Mouse (Mus musculus): Measurements from ENCODE around the gene Nhs.

Gene Nhs

DNA sequence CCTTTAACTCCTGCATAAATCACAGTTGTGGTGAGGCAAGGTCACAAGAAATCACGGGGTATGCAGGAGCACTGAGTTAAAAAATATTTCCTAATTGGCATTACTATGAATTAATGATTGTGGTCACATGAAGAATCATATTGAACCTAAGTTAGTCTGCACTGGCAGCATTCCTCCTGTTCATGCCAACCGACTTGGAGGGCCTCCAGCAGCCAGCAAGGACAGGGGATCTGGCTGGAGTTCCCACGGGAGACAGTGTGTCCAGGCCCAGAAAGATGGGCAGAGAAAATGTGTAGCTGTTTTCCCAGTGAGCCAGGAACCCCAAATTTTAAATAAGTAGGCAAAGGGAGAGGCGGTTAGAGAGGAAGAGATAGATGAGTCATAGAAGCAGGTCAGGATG lies 249.6 kb downstream of the Nhs start:
- WGBS, result 64% methylated on average over 4 of the region's 4 CpGs

GRCm38 (mm10) chrX:161908652-161909403 lies 250.7 kb downstream of the Nhs start:
- 7% methylated on average over 47 of the region's 48 CpGs for WGBS

DNA sequence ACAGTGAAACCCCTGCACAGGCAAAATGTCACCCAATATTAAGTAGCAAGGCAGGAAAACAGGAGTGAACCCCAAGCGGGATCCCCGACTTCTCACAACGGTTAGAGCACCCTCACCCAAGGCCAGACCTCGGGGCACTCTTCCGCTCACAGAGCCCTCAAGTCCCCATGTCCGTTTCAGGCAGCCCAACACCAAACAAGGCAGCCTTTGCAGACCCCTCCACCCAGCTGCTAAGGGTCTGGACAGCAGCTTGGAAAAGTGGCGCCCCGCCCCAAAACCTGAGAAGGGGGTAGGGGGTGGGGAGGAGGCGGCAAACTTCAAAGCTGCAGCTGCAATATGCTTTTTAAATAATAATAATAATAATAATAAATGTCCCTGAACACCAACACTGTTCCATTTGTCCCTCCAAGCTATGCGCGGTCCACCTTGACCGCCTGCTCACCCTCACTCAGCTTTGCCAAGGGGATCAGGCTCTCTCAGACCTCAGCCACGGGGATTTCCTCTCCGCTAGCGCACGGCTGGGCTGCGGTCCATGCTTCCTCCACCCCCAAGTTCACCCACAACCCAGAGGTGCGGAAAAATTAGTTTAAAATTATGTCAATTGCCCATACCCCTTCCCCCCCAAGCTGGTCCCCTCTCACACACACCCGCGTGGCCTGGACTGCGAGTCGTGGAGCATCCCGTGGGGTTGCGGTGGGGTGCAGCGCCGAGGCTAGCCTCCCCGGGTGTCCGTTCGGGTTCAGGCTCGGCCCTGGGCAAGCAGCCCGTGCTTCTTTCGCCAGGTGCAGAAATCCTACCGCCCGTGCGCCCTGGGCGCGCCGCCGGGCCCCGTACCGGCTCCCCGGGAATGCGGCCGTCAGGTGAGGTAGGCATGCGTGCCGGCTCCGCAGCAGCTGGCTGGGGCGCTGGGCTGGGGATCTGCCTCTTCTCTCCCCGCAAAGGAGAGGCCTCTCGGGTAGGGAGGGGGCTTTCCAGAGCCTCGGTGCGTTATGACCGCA lies 251.6 kb downstream of the Nhs start:
- 10% methylated on average over 51 of the region's 53 CpGs for WGBS

DNA sequence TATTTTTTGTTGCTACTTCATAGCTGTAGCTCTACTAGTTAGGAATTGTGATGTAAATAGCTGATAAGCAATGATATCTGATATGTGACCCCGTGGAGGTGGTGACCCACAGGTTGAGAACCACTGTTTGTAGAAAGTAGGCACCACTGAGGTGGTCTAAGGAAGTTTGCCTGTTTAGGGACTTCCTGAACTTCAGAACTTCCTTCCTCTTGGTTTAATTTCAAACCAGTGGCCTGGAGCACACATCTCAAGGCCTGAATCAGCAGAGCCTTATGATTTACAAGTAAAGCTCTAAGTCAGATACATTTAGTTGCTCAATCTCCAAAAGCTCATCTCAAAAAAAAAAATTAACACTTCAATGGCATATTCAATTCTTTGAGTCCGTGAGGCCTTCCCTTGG lies 265.1 kb downstream of the Nhs start:
- WGBS, result 74% methylated on average over 2 of the region's 2 CpGs

GRCm38 (mm10) chrX:161883661-161884060 lies 275.9 kb downstream of the Nhs start:
- 68% methylated on average over 3 of the region's 3 CpGs for WGBS

DNA sequence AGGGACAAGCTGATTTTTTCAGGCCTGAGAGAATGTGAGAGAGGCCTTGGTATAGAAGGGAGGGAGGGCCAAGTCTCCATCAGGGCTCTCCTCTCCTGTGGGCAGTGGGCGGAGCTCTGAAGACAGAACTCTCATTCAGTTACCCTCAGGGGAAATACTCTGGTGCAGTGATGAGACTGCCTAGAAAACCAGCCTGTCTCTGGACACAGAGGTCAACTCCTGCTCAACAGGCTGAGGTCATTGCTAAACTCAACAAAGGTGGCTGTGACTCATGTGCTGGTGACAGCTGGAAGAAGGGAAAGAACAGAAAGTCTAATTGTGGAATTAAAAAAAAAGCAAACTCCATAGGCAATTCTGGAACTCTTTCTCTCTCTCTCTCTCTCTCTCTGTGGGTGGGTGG lies 282.4 kb downstream of the Nhs start:
- 71% methylated on average over 1 of the region's 1 CpGs for WGBS

- 94% methylated on average over 7 of the region's 7 CpGs for WGBS
Measured at GRCm38 (mm10) chrX:161871306-161871705, 288.2 kb downstream of the Nhs start.

DNA sequence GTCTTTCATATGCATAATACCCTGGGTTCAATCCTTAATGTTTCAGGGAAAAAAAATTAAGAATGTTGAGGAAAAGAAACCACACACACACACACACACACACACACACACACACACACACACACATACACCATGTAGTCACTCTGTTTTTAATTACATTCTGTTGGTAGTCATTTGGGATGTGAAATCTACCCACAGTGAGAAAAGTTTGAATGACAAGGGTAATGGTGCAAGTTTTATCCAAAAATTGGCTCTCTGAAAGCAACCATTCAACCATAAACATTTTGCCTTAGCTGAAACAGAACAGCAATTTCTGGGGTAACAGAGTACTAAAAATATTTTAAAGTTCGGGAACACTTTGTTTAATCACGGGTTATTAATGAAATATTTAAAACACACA lies 303.9 kb downstream of the Nhs start:
- WGBS, result 67% methylated on average over 2 of the region's 2 CpGs

DNA sequence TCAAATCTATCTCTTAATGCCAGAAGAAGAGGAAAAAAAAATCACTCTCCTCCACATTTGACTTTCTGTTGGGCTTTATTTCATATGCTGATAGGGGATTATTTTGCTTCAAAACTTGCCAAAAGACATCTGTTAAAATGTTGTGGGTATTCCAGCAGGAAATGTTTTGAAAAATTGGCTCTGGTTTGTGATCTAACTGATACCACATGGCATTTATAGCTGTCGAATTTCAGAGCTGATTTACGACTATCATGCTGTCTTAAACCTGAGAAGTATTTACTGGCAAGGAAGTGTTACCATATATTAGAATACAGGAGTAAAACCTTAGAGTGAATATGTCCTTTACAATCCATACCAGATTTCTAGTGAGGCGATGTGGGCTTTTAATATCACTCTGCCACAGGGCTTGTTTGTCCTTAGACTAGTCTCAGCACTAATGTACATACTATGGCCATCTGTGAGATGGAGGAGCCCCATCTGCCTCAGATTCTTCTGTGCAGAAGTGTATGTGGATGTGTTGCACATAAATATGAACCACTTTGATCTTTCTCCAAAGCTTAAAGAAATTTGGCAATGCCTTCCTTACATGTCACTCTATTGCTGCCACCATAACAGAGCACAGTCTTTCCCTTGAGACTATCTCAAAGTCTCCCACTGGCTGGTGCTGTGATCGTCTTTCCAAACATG lies 305.8 kb downstream of the Nhs start:
- WGBS, result 51% methylated on average over 4 of the region's 4 CpGs

DNA sequence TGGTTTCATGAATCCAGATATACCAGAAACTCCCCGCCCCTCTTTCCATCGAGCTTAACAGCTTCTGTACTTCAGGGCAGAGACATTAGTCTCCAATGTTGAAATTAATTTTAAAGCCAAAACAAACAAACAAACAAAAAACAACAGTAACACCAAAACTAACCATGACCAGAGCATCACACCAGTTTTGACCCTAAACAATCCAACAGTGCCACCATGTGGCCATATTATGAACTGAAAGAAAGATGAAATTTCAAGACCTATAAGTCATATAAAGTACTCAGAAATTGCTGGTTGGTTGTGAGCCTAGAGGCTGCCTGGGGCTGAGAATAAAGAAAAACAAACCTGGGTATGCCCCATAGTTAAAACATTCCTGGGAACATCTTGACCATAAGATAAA lies 333.3 kb downstream of the Nhs start:
- 10% methylated on average over 2 of the region's 2 CpGs for WGBS

- 10% methylated on average over 6 of the region's 6 CpGs for WGBS
Measured at GRCm38 (mm10) chrX:161790182-161790581, 369.3 kb downstream of the Nhs start.

Data from cerebral cortex, adult 2 months (tissue).